Mouse (Mus musculus) left cerebral cortex, adult 2 months (tissue): ENCODE measurements around the gene Dcaf10. TPM values are rescaled to one million over a fixed set of nuclear protein-coding genes. Genes with fewer than 3 reads are reported as not detected.

Experiments used
- DNase-seq, 2 experiments: peaks; one replicate each; pipeline ENCODE4 v3.0.0; 2021 to 2022; ENCODE audit warnings: low spot score in 2 of 2, mixed read lengths in 1 of 2; ENCODE audit errors: extremely low spot score in 1 of 2
- H3K27ac ChIP-seq: fragments of 200-600 bp; 2 replicates; pipeline ENCODE4 v1.8.1; 2022
- H3K4me3 ChIP-seq: fragments of 200-600 bp; 2 replicates; pipeline ENCODE4 v1.8.1; 2022
- CTCF ChIP-seq: fragments of 200-600 bp; IDR thresholded peaks from 2 replicates; pipeline ENCODE4 v1.8.1; 2022; ENCODE audit warnings: antibody characterized with exemption, mild to moderate bottlenecking, moderate library complexity
- intact Hi-C: fragments of 180-260 bp; cut with DNase I; formaldehyde crosslinking; loops from one replicate; pipeline ENCODE4 v1.15.1; 2025
- long read RNA-seq, 2 experiments: library from polyadenylated mRNA; stranded (forward); transcript quantifications; one replicate each; pipeline ENCODE4 v2.0.0; 2021; ENCODE audit warnings: borderline mapping rate in 2 of 2
- total RNA-seq, 2 experiments: library from RNA; stranded (reverse); gene quantifications; 2 replicates each; pipeline ENCODE4 v1.2.3; 2021

The Dcaf10 gene
- total RNA-seq, result 10 to 100 TPM; 19.8 to 21.2 TPM
- long read RNA-seq, experiment 1, full-length matches to known transcripts, result 11 of 13 reads
- long read RNA-seq, experiment 1, partial matches to known transcripts, result 0 of 13 reads
- long read RNA-seq, experiment 1, other reads (novel, unspliced or antisense), result 2 of 13 reads
- long read RNA-seq, experiment 2, full-length matches to known transcripts, result 7 of 12 reads
- long read RNA-seq, experiment 2, partial matches to known transcripts, result 2 of 12 reads
- long read RNA-seq, experiment 2, other reads (novel, unspliced or antisense), result 3 of 12 reads

- peak; percentile 93 to 97 for DNase-seq
- peak within 1 kb of the TSS; percentile 91 for H3K27ac ChIP-seq
- intact Hi-C loops, result loop anchor here (1.0 to 5.0 kb wide), 3 partner anchors 21 to 324 kb away; partner anchors contain the start of genes Polr1e and Slc25a51
- peak; percentile 53 for TF ChIP-seq CTCF
- peak within 1 kb of the TSS; percentile 91 for H3K4me3 ChIP-seq
These were observed at the start of gene Dcaf10 for GRCm38 (mm10) chr4:45341669-45342249. TSS of gene Dcaf10 (plus strand) at chr4:45342101.

- TF ChIP-seq CTCF, result no peak
- peak within 1 kb of the TSS; percentile 83 for H3K27ac ChIP-seq
- DNase-seq, result peak; percentile 62 to 68
- H3K4me3 ChIP-seq, result peak within 1 kb of the TSS; percentile 92
- intact Hi-C loops, result loop anchor here (5.0 kb wide), 1 partner anchor 280 kb away; the partner anchor contains the start of gene Polr1e
These were observed 45.0 kb upstream of the Dcaf10 start, which contains the start of gene Trmt10b for GRCm38 (mm10) chr4:45296662-45297564. TSS of gene Trmt10b (plus strand) at chr4:45297127.

- no peak overlapping the region for H3K4me3 ChIP-seq
- TF ChIP-seq CTCF, result no peak
- intact Hi-C loops, result no loop called here
- no peak for DNase-seq
- no peak overlapping the region for H3K27ac ChIP-seq
These were observed 36.4 kb upstream of the Dcaf10 start for GRCm38 (mm10) chr4:45305536-45305935.

GRCm38 (mm10) chr4:45308046-45308445, 33.9 kb upstream of the Dcaf10 start:
- DNase-seq, result peak in 1 of 2 experiments; percentile 27
- peak; percentile 47 for TF ChIP-seq CTCF
- no peak overlapping the region for H3K4me3 ChIP-seq

GRCm38 (mm10) chr4:45308606-45309005, 33.3 kb upstream of the Dcaf10 start:
- Histone ChIP-seq H3K4me3 (no peak overlapping the region), H3K27ac (no peak overlapping the region)
- intact Hi-C loops, result no loop called here
- TF ChIP-seq CTCF, result no peak
- no peak for DNase-seq

More at GRCm38 (mm10) chr4:45308046-45308445, 33.9 kb upstream of the Dcaf10 start:
- intact Hi-C loops, result no loop called here
- no peak overlapping the region for H3K27ac ChIP-seq

- intact Hi-C loops, result no loop called here
- DNase-seq, result no peak
- Histone ChIP-seq H3K4me3 (no peak overlapping the region), H3K27ac (no peak overlapping the region)
- no peak for TF ChIP-seq CTCF
These were observed 30.8 kb upstream of the Dcaf10 start for GRCm38 (mm10) chr4:45311056-45311455.

- no peak; the same call in 1 of the 2 replicates for TF ChIP-seq CTCF
- peak overlapping the region; percentile 74 for H3K4me3 ChIP-seq
- intact Hi-C loops, result loop anchor here (1.0 kb wide), 1 partner anchor 22 kb away; the partner anchor contains the start of genes Dcaf10 and Exosc3
- DNase-seq, result peak; percentile 83 to 84
- peak overlapping the region; percentile 95 for H3K27ac ChIP-seq
These were observed 21.6 kb upstream of the Dcaf10 start for GRCm38 (mm10) chr4:45320159-45320816.

- no peak for DNase-seq
- H3K4me3 ChIP-seq, result no peak overlapping the region
- TF ChIP-seq CTCF, result no peak
- no peak overlapping the region for H3K27ac ChIP-seq
- intact Hi-C loops, result no loop called here
These were observed 10.8 kb upstream of the Dcaf10 start for GRCm38 (mm10) chr4:45331139-45331538.

- DNase-seq, result no peak
- no peak overlapping the region for H3K27ac ChIP-seq
- intact Hi-C loops, result no loop called here
- TF ChIP-seq CTCF, result no peak
- H3K4me3 ChIP-seq, result no peak overlapping the region
These were observed 9.4 kb upstream of the Dcaf10 start for GRCm38 (mm10) chr4:45332466-45332865.

- intact Hi-C loops, result loop anchor here (5.0 kb wide), 2 partner anchors 66 to 324 kb away; partner anchors contain the start of genes Polr1e and Slc25a51
- peak overlapping the region; percentile 91 for H3K27ac ChIP-seq
These were observed 675 bp upstream of the Dcaf10 start for GRCm38 (mm10) chr4:45341226-45341625.

More at GRCm38 (mm10) chr4:45341226-45341625, 675 bp upstream of the Dcaf10 start:
- DNase-seq, result no peak
- peak overlapping the region; percentile 91 for H3K4me3 ChIP-seq
- TF ChIP-seq CTCF, result no peak
